Mouse (Mus musculus) adrenal gland (tissue): ENCODE results near the gene Actl9.

ENCODE experiments used
- intact Hi-C: fragments of 180-260 bp; cut with DNase I; formaldehyde crosslinking; loops from one replicate; pipeline ENCODE4 v1.15.1; 2025
- long read RNA-seq, 2 experiments: library from polyadenylated mRNA; unstranded; transcript quantifications; one replicate each; pipeline ENCODE4 v2.0.0; 2020; ENCODE audit warnings: borderline replicate concordance in 1 of 2; ENCODE audit not compliant: insufficient replicate concordance in 1 of 2

Gene Actl9
- long read RNA-seq, experiment 1, result 0 reads
- long read RNA-seq, experiment 2, result 0 reads

- intact Hi-C loops, result no loop called here
These were observed at the start of gene Actl9 for GRCm38 (mm10) chr17:33432019-33432946. Actl9 (plus strand) TSS chr17:33432896.

- intact Hi-C loops, result no loop called here
These were observed 47.0 kb upstream of the Actl9 start for GRCm38 (mm10) chr17:33385705-33386104.

DNA sequence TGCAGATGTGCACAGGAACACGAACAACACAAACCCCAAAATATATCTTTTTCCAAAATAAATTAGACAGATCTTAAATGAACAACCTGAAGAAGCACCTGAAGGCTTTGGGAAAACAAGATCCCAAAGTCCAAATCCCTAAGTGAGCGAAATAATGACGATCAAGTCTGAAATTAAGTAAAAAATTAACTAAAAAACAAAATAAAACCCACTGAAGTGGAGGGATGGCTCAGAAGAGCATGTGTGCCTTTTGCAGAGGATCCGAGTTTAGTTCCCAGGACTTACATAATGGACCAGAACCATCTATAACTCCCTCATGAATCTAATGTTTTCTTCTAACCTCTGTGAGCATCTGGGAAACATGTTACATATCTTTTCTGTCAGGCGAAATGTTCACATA lies 40.4 kb upstream of the Actl9 start:
- intact Hi-C loops, result no loop called here

GRCm38 (mm10) chr17:33394182-33395034 lies 38.3 kb upstream of the Actl9 start, which contains the start of gene Zfp101:
Zfp101 (minus strand) TSS chr17:33394641.
- intact Hi-C loops, result no loop called here

- intact Hi-C loops, result loop anchor here (2.0 kb wide), 1 partner anchor 100 kb away; no protein-coding TSS in a partner anchor
These were observed 6.5 kb downstream of the Actl9 start for GRCm38 (mm10) chr17:33439148-33439547.

DNA sequence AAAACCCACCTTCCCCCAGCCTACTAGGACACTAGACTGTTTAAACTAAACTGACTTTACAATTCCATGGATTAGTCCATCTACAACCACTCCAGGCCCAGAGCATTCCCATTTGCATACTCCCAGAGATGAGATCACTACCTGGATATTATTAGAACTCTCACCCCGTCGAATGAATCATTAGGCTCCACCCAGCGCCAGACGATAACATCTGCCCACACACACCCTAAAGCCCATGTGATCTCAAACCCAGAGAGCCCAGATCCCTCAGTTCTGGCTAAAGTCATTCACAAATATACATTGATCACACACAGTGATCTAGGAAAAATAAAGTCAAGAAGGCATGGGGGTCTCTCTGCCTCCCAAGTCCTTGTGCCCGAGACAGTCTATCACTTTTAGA lies 7.2 kb downstream of the Actl9 start:
- intact Hi-C loops, result loop anchor here (2.0 to 5.0 kb wide), 2 partner anchors 57 to 99 kb away; no protein-coding TSS in a partner anchor

- intact Hi-C loops, result loop anchor here (5.0 kb wide), 1 partner anchor 56 kb away; no protein-coding TSS in a partner anchor
These were observed 8.5 kb downstream of the Actl9 start for GRCm38 (mm10) chr17:33441159-33441558.

DNA sequence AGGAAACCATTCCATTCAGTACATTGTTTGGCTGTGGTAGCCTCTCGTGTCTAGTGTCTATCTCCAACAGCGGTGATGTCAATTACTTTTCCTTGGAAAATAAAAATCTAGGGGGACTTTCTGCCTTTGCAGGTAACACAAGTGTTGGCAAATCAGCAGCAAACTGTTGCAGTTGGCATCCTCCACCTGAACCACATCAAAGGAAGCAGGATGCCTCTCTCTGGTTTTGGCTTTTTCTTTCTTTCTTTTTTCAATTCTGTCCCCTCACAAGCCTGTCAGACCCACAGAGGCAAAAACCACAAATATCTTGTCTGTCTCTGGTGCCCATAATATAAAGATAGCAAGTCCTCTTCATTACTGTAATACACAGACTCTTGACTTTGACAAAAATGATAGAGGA lies 23.9 kb downstream of the Actl9 start:
- intact Hi-C loops, result no loop called here

DNA sequence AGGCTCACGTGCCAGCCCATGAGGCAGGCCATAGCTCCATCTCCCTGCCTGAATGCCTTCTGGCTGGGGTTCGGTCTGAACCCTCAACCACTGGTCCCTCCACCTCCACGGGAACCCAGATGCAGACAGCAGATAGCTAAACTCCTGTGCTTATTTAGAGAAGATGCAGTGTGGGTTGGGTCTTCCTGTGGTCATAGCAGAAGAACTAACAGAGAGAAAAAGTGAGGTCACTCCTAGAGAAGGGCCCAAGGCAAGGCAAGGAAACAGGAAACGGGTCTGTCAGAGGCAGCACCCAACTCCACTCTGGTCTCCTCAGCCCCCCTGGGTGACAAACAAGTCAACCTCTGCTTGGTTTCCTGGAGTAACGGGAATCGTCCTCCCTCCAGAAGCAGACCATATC lies 38.5 kb downstream of the Actl9 start:
- intact Hi-C loops, result no loop called here
